Mouse (Mus musculus) liver, embryonic 12.5 days (tissue): ENCODE data around the gene Eno2. TPM values are rescaled to one million over a fixed set of nuclear protein-coding genes. Genes with fewer than 3 reads are reported as not detected.

Experiments
- ATAC-seq: fragments of 200-750 bp; cut with Nextera tagmentation; 2 replicates; pipeline ENCODE4 v1.8.0; 2017; ENCODE audit warnings: moderate number of reproducible peaks, mild to moderate bottlenecking, moderate library complexity
- H3K27ac ChIP-seq: fragments of 300-500 bp; sonication (generic); 2 replicates; pipeline ENCODE4 v1.5.1; 2016; ENCODE audit warnings: mild to moderate bottlenecking
- H3K27me3 ChIP-seq: fragments of 300-500 bp; sonication (generic); replicated peaks from 2 replicates; pipeline ENCODE4 v1.6.1; 2016; ENCODE audit warnings: mild to moderate bottlenecking, moderate library complexity
- H3K36me3 ChIP-seq: fragments of 300-500 bp; sonication (generic); 2 replicates; pipeline ENCODE4 v1.6.1; 2016; ENCODE audit warnings: mild to moderate bottlenecking, moderate library complexity
- H3K4me1 ChIP-seq: fragments of 300-500 bp; sonication (generic); 2 replicates; pipeline ENCODE4 v1.6.1; 2016
- H3K4me2 ChIP-seq: fragments of 300-500 bp; sonication (generic); 2 replicates; pipeline ENCODE4 v1.6.1; 2016; ENCODE audit warnings: mild to moderate bottlenecking, moderate library complexity
- H3K4me3 ChIP-seq: fragments of 300-500 bp; sonication (generic); 2 replicates; pipeline ENCODE4 v1.5.1; 2016; ENCODE audit warnings: mild to moderate bottlenecking, moderate library complexity
- H3K9ac ChIP-seq: fragments of 300-500 bp; sonication (generic); 2 replicates; pipeline ENCODE4 v1.6.1; 2016; ENCODE audit warnings: mild to moderate bottlenecking, moderate library complexity
- H3K9me3 ChIP-seq: fragments of 300-500 bp; sonication (generic); replicated peaks from 2 replicates; pipeline ENCODE4 v1.6.1; 2016; ENCODE audit warnings: mild to moderate bottlenecking, moderate library complexity
- WGBS: fragments of 180-500 bp; shearing (Covaris S2); methylation state at CpG from one replicate; pipeline ENCODE4 v1.1.7; 2016; ENCODE audit not compliant: insufficient replicate concordance; 5-methylcytosine and 5-hydroxymethylcytosine counted together
- polyA plus RNA-seq: library from polyadenylated mRNA; unstranded; fragments of >200 nt; fragmentation: Nextera tagmentation; extraction: Ambion mirVana; gene quantifications from 2 replicates; pipeline ENCODE4 v1.2.1, GENCODE M21; 2016

Eno2 gene
- 0.77 and 1.0 TPM in 2 replicates for polyA plus RNA-seq

- WGBS, result 2% methylated on average over 54 of the region's 54 CpGs
- Histone ChIP-seq H3K4me3 (peak within 1 kb of the TSS; percentile 53), H3K4me2 (peak within 1 kb of the TSS; percentile 75), H3K27me3 (peaks cover 89% of the 10 kb centered on the region), H3K36me3 (no peaks in the 10 kb centered on the region), H3K4me1 (peaks cover 29% of the 10 kb centered on the region), H3K27ac (no peak within 1 kb of the TSS), H3K9me3 (no peaks in the 10 kb centered on the region), H3K9ac (peak within 1 kb of the TSS; percentile 44; the same call in 1 of the 2 replicates)
- ATAC-seq, result peak; percentile 35; the same call in 1 of the 2 replicates
Measured at GRCm38 (mm10) chr6:124769101-124769765, at the start of gene Eno2. Eno2 (minus strand) TSS chr6:124769673.

- Histone ChIP-seq H3K9ac (no peak overlapping the region), H3K4me1 (peaks cover 18% of the 10 kb centered on the region), H3K9me3 (no peaks in the 10 kb centered on the region), H3K27me3 (no peaks in the 10 kb centered on the region), H3K36me3 (peaks cover 80% of the 10 kb centered on the region), H3K27ac (no peak overlapping the region), H3K4me3 (no peak overlapping the region), H3K4me2 (no peak overlapping the region)
- WGBS, result 64% methylated on average over 8 of the region's 8 CpGs
- ATAC-seq, result no peak
Measured at GRCm38 (mm10) chr6:124817971-124818370, 48.5 kb upstream of the Eno2 start.

GRCm38 (mm10) chr6:124817563-124817962 is 48.1 kb upstream of the Eno2 start:
- Histone ChIP-seq H3K9ac (no peak overlapping the region), H3K4me3 (no peak overlapping the region), H3K9me3 (no peaks in the 10 kb centered on the region), H3K4me2 (no peak overlapping the region), H3K36me3 (peaks cover 80% of the 10 kb centered on the region), H3K27ac (no peak overlapping the region), H3K4me1 (peaks cover 22% of the 10 kb centered on the region), H3K27me3 (no peaks in the 10 kb centered on the region)
- ATAC-seq, result no peak
- 94% methylated on average over 8 of the region's 8 CpGs for WGBS

- Histone ChIP-seq H3K9me3 (no peaks in the 10 kb centered on the region), H3K4me3 (no peak overlapping the region), H3K27ac (no peak overlapping the region), H3K4me2 (no peak overlapping the region), H3K9ac (no peak overlapping the region), H3K36me3 (peaks cover 80% of the 10 kb centered on the region), H3K27me3 (no peaks in the 10 kb centered on the region), H3K4me1 (peaks cover 27% of the 10 kb centered on the region)
- no peak for ATAC-seq
- WGBS, result 93% methylated on average over 11 of the region's 11 CpGs
Measured at GRCm38 (mm10) chr6:124817125-124817524, 47.7 kb upstream of the Eno2 start.

GRCm38 (mm10) chr6:124816611-124817010 is 47.1 kb upstream of the Eno2 start:
- no peaks in the 10 kb centered on the region for H3K9me3 ChIP-seq
- H3K4me3 ChIP-seq, result no peak overlapping the region
- 78% methylated on average over 4 of the region's 4 CpGs for WGBS
- no peak overlapping the region for H3K27ac ChIP-seq
- no peaks in the 10 kb centered on the region for H3K27me3 ChIP-seq
- no peak overlapping the region for H3K9ac ChIP-seq
- no peak for ATAC-seq
- H3K4me1 ChIP-seq, result peaks cover 32% of the 10 kb centered on the region
- no peak overlapping the region for H3K4me2 ChIP-seq
- peaks cover 80% of the 10 kb centered on the region for H3K36me3 ChIP-seq

GRCm38 (mm10) chr6:124814858-124815774 is 45.6 kb upstream of the Eno2 start:
- no peak for ATAC-seq
- H3K4me1 ChIP-seq, result peaks cover 47% of the 10 kb centered on the region
- no peak overlapping the region for H3K4me3 ChIP-seq
- no peaks in the 10 kb centered on the region for H3K9me3 ChIP-seq
- H3K36me3 ChIP-seq, result peaks cover 80% of the 10 kb centered on the region
- 0 out of 2 replicates have a peak overlapping the region, but pooled peaks have one; percentile 22 for H3K27ac ChIP-seq
- 73% methylated on average over 9 of the region's 9 CpGs for WGBS
- no peak overlapping the region for H3K9ac ChIP-seq
- H3K27me3 ChIP-seq, result no peaks in the 10 kb centered on the region
- H3K4me2 ChIP-seq, result peak overlapping the region; percentile 94

- peak overlapping the region; percentile 94 for H3K4me2 ChIP-seq
- H3K27me3 ChIP-seq, result no peaks in the 10 kb centered on the region
- H3K9me3 ChIP-seq, result no peaks in the 10 kb centered on the region
- H3K27ac ChIP-seq, result peak overlapping the region; percentile 34; the same call in 1 of the 2 replicates
- peaks cover 53% of the 10 kb centered on the region for H3K4me1 ChIP-seq
- ATAC-seq, result peak; percentile 8; the same call in 1 of the 2 replicates
- H3K9ac ChIP-seq, result peak overlapping the region; percentile 90
- peaks cover 77% of the 10 kb centered on the region for H3K36me3 ChIP-seq
- peak overlapping the region; percentile 85 for H3K4me3 ChIP-seq
- 34% methylated on average over 8 of the region's 8 CpGs for WGBS
Measured at GRCm38 (mm10) chr6:124814448-124814847, 45.0 kb upstream of the Eno2 start.

GRCm38 (mm10) chr6:124813933-124814332 is 44.5 kb upstream of the Eno2 start, which contains the start of gene Tpi1:
Tpi1 (minus strand) TSS chr6:124814296.
- WGBS, result under 1% methylated on average over 22 of the region's 22 CpGs
- peaks cover 58% of the 10 kb centered on the region for H3K4me1 ChIP-seq
- H3K9me3 ChIP-seq, result no peaks in the 10 kb centered on the region
- no peaks in the 10 kb centered on the region for H3K27me3 ChIP-seq
- H3K36me3 ChIP-seq, result peaks cover 72% of the 10 kb centered on the region
- peak within 1 kb of the TSS; percentile 94 for H3K4me2 ChIP-seq
- peak within 1 kb of the TSS; percentile 91 for H3K27ac ChIP-seq
- peak within 1 kb of the TSS; percentile 85 for H3K4me3 ChIP-seq
- peak within 1 kb of the TSS; percentile 90 for H3K9ac ChIP-seq
- ATAC-seq, result peak; percentile 84

- Histone ChIP-seq H3K9ac (peak overlapping the region; percentile 90), H3K27me3 (no peaks in the 10 kb centered on the region), H3K27ac (peak overlapping the region; percentile 91), H3K4me2 (peak overlapping the region; percentile 94), H3K9me3 (no peaks in the 10 kb centered on the region), H3K36me3 (peaks cover 68% of the 10 kb centered on the region), H3K4me1 (peaks cover 58% of the 10 kb centered on the region), H3K4me3 (peak overlapping the region; percentile 85)
- under 1% methylated on average over 18 of the region's 18 CpGs for WGBS
- peak; percentile 61 for ATAC-seq
Measured at GRCm38 (mm10) chr6:124813496-124813895, 44.0 kb upstream of the Eno2 start.

GRCm38 (mm10) chr6:124812848-124813247 is 43.4 kb upstream of the Eno2 start:
- peak overlapping the region; percentile 91 for H3K27ac ChIP-seq
- no peaks in the 10 kb centered on the region for H3K9me3 ChIP-seq
- no peak for ATAC-seq
- 24% methylated on average over 9 of the region's 9 CpGs for WGBS
- H3K9ac ChIP-seq, result peak overlapping the region; percentile 90
- H3K27me3 ChIP-seq, result no peaks in the 10 kb centered on the region
- H3K4me1 ChIP-seq, result peaks cover 65% of the 10 kb centered on the region
- peak overlapping the region; percentile 85 for H3K4me3 ChIP-seq
- H3K36me3 ChIP-seq, result peaks cover 61% of the 10 kb centered on the region
- H3K4me2 ChIP-seq, result peak overlapping the region; percentile 94

- Histone ChIP-seq H3K27ac (peak overlapping the region; percentile 91), H3K9me3 (no peaks in the 10 kb centered on the region), H3K4me3 (peak overlapping the region; percentile 85), H3K4me2 (peak overlapping the region; percentile 94), H3K4me1 (peaks cover 73% of the 10 kb centered on the region), H3K9ac (peak overlapping the region; percentile 90), H3K27me3 (no peaks in the 10 kb centered on the region), H3K36me3 (peaks cover 52% of the 10 kb centered on the region)
- no peak for ATAC-seq
- 74% methylated on average over 24 of the region's 24 CpGs for WGBS
Measured at GRCm38 (mm10) chr6:124811701-124812560, 42.5 kb upstream of the Eno2 start.
